Mouse (Mus musculus): ENCODE measurements at regions not wholly inside any gene's neighbourhood (a gene's known extent, or its start where the extent isn't known, plus 50 kb on each side); places are given as distances from the start of the nearest gene placed in this dataset.

DNA sequence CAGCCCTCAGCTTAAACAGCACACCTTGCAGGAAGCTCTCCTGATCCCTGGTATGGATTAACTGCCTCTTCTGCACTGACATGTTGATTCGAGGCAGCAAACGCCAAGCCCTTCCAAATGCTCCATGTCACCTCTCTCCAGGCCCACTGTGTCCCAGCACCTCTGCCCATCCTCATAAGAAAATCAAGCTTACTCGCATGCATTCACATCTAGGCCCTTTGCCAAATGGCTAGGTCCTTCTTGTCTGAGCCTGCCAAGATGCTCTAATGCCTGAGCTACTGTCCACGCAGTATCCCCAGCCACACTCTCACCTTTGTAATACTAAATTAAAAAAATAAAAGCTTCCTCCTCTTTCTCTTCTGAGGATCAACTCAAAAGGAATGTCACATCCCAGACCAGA lies 588.7 kb upstream of the Cdh11 start:
- no peak for TF ChIP-seq CTCF (IDR thresholded peaks at IDR 0.05; ENCODE audit: control insufficient read depth, insufficient read depth, insufficient read length)
- TF ChIP-seq USF1 (IDR thresholded peaks at IDR 0.05; ENCODE audit: low read depth), result no peak

All from C2C12 (cell line).